Mouse (Mus musculus): ENCODE data around the gene Mvb12a.

GRCm38 (mm10) chr8:71552770-71553169, 10.0 kb downstream of the Mvb12a start:
- TF ChIP-seq CTCF (IDR thresholded peaks at IDR 0.05; ENCODE audit: low read depth) = no peak
- TF ChIP-seq EP300 (IDR thresholded peaks at IDR 0.05; ENCODE audit: low read depth) = no peak

Data from liver, postnatal 0 days (tissue).